Mouse (Mus musculus) adrenal gland, adult (tissue): ENCODE results near the gene Sec31b.

Experiments
- DNase-seq, 2 experiments: peaks; one replicate each; pipeline ENCODE4 v3.0.0; 2022 to 2023; ENCODE audit warnings: low spot score in 1 of 2; ENCODE audit not compliant: inconsistent age in 2 of 2

Sec31b gene

DNA sequence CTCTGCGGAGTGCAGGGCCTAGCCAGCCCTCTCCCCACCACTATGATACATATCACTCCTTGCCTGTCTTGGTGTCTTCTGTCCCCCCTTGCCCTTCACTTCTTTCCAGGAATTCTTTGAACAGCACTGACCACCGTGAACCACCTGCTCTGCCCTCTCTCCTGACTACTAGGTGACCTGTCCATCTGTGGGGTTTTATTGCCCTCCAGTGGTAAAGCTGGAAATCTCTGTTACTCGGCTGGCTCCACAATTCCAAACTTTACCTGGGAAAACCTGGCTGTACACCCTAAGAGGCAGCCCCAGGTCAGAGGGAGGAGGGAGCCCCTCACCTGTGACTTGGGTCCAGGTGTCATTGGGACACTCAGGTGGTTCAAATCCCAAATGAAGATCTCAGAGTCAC is 10.3 kb downstream of the Sec31b start:
- DNase-seq = peak in 1 of 2 experiments; percentile 62

DNA sequence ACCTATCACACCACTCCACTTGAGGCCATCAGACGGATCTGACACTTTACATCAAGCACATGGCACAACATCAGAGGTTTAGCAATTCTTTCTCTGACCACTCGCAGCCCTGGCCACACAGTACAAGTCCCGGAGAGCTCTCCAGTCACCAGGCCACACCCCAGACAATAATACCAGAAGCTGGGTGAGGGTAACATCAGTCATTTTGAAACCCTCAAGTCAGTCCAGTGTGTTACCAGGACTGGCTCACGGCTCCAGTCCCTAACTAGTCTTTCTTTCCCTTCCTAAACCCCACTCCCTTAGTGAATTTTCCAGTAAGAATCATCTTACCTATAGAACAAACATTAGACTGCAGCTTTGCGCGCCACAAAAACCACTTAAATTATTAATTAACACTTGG is 15.6 kb downstream of the Sec31b start:
- DNase-seq = no peak

DNA sequence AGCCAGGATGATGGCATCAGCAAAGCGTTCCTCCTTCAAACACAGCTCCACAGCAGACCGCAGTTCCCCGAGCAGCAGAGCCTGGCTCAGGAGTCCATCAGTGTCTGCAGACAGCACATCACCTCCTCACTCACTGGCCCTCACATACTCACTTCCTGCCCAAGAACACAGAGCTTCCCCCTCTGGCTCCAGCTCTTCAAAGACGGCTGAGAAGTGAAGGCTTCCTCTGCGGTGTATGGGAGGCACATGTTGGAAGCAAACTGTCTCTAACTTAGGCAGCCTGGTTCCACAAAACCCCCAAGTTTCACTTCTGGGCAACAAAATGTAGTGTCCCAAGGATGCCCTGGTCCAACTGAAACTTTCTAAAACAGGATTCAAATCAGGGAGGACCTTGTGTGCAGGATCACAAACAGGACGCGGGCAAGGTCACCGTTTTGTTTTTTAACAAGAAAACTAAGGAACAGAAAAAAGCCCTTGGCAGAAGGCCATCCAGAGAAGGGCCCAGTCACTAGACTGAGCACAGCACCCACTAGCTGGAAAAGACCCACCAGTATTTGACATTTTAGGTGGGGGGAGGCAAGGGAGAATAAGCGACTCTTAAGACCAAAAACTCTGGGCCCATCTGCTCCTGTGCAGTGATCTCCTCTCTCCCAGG is 20.0 kb downstream of the Sec31b start:
- peak; percentile 31 to 75 for DNase-seq

DNA sequence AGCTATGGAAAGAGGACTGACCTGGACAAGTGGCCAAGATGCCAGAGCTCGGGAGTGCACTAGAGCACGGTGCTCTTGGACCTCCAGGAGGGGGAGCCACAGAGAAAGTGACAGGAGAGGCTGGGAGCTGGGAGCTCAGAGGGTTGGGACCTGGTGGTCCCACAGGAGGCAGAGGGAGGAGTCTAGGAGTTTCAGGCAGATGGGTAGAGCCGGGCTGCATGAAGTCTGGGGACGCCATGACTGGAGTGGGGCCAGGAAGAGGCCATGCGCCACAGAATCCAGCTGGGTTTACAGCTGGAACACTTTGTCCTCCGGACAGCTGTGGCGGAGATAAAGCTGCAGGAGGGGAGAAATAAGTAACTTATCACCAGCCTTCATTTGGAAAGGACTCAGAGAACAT is 26.5 kb downstream of the Sec31b start:
- DNase-seq = peak; percentile 31 to 59

DNA sequence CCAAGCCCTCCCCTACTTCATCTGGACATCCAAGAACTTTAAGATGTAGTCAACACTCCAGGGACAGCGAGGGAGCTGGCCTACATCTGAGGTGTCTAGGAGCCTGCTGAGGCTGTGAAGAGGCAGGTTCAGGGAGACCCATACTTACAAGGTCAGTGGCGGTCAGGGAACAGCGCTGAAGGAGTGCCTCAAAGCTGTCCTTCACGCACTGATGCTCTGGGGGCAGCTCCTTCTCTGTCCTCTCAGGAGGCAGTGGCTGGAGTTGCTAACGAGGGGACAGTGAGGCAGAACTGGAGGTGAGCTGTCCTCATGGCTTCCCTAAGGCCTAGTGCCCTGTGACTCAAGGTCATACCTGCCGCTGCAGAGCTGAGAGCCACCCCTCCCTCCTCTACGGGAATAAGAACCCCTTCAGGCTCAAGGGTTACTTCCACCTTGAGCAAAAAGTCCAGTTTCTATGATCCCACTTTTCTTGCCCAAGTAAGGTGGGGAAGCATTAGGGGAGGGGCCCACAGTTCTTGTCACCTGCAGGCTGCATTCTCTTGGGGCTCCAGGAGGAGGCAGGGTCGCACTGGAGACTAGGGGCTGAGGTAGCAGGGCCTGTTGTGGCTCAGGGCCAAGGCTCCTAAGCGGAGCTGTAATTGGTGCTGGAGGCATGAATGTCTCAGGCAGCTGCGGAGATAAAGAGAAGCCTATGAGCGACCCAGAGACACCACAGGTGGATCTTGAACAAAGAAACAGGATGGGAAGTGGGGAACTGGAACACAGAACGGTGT is 27.5 kb downstream of the Sec31b start:
- DNase-seq = peak in 1 of 2 experiments; percentile 40

DNA sequence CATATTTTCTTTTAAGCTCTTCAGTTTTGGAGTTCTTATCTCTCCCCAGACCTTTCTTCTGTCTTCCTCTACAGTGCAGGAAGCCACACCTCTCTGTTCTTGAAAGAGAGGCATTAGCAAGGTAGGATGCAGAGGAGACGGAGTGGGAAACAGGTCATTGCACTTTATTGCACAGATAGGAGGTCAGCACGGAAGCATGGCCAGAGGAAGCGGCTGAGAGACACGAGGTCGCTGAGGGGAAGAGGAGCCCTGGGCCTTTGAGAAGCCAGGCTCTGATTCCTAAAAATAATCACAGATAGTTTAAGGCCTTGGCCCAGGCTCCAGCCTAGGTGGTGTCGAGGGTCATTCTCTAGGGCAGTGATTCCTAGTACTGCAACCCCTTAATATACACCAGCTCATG is 29.9 kb downstream of the Sec31b start:
- DNase-seq = no peak

DNA sequence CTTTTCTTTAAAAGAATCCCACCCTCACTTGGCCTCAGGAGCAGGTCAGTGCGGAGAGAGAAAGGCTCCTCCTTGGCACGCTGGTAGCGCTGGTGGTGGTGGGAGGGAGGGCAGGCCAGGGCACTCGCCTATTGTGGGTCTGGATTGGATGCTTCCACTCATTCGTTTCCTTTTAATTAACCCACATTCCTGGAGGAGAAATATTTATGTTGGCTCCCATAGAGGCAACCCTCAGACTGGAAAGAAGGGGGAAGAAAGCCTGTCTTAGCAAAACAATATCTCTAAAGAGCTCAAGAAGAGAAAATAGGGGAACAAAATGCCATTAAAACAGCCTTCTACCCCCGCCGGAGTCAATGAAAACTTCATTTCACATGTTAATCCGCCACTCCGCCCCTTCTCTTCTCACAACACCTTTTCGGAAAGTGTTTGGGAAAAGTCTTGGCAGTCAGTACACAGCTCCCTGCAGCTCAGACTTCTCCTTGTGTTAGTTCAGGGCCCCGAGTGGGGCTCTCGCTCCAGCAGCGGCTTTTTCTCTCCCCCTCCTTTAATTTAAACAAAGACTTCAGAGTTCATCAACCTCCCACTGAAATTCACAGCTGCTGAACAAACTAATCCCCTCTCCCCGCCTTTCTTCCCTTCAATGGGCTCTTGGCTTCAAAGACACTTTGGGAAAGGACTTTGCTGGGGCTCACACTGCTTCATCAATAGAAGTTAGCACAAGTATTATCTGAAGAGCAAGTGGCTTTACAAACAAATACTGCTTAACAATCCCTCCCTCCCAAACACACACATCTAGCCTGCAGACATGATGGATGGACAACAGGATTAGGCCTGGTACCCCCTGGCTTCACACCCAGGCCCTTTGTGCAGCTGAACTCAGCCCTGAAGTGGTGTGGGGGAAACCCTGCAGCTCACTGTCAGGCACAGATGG is 30.9 kb downstream of the Sec31b start:
- no peak for DNase-seq

DNA sequence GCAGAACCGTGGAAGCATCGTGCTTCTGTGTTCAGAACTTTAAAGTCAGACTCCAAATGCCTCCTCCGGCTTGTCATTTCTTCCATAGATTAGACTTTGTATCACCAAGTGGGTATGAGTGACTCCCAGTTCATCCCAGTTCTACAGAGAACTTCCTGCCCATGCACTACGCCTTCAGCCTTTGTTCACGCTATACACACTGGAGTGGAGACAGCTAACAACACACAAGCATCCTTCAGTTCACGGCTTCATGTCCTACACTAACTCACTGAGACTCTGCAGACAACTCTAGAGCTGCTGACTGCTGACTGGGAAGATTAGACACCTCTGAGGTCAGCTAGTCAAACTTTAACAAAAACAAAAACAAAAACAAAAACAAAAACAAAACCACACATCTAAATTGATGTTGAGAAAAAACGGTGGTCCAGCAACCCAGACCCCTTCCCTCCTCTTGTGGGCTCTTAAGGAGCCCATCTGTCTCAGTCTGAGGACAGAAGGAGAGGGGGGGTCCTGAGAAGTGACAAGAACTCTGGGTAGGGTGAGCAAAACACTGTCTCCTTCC is 31.7 kb downstream of the Sec31b start:
- no peak for DNase-seq

DNA sequence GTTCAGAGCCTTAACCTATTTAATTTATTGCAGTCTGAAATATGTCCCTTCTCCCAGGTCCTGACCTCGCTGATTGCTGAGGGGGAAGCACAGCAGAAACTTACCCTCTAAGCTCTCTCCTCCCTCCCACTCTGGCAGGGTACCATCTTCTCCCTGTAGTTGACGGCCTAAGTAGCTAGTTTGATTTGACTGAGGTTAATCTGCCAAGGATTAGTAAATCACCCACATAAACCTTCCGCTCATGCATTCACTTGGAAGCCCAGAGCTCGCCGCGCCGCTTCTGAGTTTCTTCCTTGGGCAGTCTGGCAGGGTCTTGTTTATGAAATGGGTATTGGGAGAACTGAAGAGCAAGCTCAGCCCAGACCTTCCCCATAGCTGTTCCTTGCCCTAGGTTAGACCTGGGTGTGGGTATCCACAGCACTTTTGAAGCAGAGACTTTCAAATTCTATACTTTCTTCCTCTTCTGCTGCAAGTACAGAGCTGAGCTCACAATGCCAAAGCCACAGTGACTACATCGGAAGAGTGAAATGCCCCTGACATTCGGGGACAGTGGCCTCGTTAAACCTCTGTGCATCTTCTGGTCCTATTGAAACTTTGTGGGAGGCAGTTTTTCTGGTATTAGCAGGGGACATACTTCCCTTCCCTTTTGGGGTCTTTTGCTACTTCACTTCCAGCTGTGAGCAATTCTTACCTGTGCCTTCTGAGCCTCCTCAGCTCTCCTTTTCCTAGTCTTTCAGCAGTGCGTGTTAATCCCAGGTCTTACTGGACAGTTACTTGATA is 32.4 kb downstream of the Sec31b start:
- peak in 1 of 2 experiments; percentile 75 for DNase-seq

DNA sequence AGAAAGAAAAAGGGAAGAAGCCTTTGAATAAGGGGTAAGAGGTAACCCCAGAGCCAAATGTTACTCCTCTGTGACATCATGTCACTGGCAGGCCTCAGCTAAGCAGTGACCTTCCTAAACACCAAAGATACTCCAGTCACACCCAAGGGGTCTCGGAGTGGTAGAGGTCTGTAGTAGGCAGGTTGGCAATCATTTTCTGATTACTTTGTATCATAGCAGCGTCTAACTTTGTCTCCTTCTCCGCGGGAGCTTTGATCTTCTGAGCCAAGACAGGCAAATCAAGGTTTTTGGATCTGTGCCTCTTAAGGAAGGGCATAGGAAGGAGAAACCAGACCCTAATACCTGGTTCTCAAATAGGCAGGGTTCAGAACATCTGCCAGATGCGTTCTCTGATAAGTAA is 33.1 kb downstream of the Sec31b start:
- DNase-seq = peak in 1 of 2 experiments; percentile 70

DNA sequence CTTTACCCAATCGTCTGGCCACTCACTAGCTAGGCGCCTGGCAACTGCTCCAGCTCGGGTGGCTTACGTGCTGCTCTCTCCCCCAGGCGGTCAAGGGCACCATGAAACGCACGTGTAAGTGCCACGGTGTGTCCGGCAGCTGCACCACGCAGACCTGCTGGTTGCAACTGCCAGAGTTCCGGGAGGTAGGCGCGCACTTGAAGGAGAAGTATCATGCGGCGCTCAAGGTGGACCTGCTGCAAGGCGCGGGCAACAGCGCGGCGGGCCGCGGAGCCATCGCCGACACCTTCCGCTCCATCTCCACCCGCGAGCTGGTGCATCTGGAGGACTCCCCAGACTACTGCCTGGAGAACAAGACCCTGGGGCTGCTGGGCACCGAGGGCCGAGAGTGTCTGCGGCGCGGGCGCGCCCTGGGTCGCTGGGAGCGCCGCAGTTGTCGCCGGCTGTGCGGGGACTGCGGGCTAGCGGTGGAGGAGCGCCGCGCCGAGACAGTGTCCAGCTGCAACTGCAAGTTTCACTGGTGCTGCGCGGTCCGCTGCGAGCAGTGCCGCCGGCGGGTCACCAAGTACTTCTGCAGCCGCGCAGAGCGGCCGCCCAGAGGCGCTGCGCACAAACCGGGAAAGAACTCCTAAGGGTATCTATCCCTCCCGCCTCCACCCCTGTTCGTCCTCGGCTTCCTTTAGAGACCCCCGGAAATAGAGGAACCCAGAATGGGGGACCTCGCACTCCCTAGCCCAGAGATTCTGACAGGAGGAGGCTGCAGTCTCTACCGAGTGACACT is 34.0 kb downstream of the Sec31b start:
- DNase-seq = peak; percentile 73 to 90

DNA sequence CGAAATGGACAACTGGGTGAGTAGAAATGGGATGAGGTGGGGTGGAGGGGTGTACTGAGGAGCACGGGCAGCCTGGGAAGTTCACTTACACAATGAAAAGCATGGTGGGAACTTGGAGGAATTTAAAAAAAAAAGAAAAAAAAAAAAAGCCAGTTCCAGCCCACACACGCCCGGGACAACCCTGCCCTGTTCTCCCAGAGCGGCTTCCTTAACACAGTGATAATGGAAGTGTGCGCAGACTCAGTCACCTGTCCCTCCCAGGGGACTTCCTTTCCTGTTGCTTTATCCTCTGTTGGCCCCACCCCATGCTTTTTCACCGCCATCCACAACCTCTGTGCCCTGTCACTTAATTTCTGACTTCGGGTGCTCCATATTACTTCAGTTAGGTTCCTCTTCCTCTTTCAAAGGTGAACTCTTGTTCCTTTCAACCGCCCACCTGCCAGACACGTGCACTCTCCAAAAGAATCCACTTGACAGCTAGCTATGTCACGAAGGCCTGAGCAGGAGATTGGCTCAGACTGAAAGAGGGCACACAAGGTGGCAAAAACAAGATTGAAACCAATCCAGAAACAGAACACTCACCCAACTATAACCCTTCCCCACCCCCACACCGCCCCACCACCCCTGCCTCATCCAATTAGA is 35.0 kb downstream of the Sec31b start:
- no peak for DNase-seq

DNA sequence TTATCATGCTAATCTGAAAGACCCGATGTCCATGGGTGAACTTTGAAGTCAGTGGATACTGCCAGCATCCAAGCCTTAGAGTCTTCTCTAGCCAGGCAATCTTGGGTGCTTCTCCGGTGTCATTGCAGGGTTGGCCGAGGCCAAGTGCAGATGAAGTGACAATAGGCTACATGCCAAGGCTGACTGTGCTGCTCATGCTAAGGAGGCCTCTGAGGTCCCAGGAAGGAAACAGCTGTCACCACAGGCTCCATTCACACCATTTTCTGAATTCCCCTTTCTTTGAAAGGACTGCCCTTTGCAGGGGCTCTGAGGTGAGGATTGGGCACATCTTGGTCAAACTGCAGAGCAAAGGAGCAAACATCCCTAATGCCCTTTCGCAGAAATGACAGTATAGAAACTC is 42.9 kb downstream of the Sec31b start:
- no peak for DNase-seq

DNA sequence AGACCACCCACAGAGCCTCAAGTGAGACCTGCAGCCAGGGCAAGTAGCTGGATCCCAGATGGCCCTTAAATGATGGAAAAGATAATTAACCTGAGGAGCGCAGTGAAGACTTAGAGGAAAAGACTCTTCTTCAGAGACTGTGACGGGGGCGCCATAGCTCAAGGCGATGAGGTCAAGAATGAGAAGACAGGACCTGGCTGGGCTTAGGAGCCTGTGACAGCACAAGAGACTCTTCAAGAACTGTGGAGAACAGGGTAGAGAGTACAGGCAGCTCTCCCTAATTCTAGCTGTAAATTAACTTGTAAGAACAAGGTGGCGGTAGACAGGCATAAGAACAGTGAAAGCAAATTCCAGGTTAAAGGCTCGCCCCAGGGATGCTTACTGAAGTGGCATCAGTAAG is 43.7 kb downstream of the Sec31b start:
- no peak for DNase-seq

DNA sequence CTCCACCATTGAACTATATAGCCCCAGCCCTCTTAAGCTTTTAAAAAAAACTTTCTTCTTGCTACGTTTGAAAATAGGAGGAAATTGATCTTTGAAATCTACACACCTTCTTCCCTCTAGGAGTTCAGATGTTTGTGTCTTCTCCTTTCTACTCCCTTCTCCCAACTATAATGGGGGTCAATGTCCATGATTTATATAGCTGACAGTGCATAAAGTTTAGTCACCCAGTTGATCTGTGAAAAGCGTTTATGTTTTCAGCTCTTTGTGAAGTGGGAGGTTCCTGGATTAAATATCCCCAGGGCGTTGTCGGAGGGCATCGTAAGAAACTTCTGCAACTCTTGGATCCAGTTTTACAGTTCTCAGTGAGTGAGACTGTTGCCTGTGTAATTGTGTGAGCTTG is 45.4 kb downstream of the Sec31b start:
- DNase-seq = no peak

DNA sequence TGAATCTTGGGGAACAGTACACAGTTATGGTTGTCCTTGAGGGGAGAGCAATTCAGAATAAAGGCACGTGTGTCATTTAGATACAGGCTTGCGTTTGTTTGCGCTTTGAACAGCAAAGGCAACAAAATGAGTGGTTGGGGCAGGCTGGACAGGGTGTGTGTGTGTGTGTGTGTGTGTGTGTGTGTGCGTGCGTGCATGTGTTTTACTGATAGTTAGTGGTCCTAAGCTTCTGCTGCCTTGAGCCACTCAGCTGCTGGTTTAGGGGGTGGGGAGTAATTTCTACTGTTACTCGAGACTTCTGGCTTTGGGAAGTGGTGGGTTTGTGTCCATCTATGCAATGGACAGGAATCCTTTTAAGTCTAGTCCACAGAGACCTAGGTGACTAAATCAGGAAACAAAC is 46.7 kb downstream of the Sec31b start:
- no peak for DNase-seq

DNA sequence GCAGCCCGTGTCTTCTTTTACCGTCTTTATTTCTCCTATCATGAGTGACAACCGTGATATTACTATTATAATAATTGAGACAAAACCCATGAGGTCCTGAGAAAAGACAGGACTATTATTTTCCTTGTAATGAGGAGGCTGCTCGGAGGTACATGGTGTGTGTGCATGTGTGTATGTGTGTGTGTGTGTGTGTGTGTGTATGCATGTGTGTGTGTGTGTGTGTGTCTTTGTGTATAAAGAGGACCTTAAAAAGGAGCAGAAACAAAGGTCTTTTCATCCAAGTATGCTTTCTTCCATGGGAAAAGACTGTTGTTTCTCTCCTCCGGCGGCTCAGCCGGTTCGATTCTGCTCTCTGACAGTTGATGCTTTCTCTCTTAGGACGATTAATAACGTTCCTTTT is 48.7 kb downstream of the Sec31b start:
- no peak for DNase-seq

DNA sequence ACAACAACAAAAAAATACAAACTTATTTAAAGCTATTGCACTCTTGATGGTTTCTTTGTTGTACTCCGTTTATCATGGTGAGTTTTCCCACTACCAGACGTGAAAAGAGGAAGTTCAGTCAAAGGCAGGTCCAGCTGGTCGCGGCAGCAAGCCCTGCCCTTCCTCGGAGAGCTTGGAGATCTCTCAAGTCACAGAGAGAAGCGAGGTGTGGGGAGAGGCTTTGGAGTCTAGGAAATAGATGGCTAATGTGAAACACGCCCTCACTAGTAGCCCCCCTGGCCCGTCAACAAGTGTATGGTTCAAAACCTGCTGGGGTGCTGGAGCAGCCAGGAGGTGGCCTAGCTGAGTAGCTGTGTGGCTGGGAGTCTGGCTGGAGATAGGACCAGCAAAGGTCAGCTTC is 49.2 kb downstream of the Sec31b start:
- no peak for DNase-seq

DNA sequence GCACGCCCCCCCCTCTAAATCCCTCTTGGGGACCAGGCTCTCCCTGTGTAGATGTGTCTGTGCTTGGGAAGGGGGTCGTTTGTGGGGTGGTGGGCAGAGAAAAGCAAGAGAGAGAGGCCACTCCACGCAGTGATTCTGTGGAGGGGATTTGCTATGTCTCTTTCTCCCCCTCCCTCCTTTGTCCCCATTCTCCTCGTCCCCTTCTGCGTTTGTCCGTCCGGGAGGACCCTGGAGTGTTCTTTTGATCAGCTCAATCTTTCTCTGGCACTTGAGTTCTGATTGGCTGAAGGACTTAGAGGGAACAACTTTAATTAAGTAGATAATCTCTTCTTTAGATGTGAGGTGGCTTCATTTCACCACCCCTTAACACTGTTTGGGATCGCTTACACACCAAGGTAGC is 52.5 kb downstream of the Sec31b start, which contains the start of gene Wnt8b:
TSS of gene Wnt8b (plus strand) at position 345 of the 400 bp plus-strand sequence.
- DNase-seq = no peak
